Comparison of ENCODE assay signal across 8 mouse cellular contexts in genomic region chr2:83714783-83715182, GRCm38 (mm10). TPM values are rescaled to one million over a fixed set of nuclear protein-coding genes. Genes with fewer than 3 reads are reported as not detected.
DNase-seq lines count a peak whose midpoint lies in the region; ATAC-seq lines count a peak whose summit lies in the region.

No protein-coding gene starts in this region.

- H3K36me3 ChIP-seq in hindbrain, embryonic 10.5 days: no peaks in the 10 kb centered on the region
- H3K36me3 ChIP-seq in hindbrain, embryonic 13.5 days: no peaks in the 10 kb centered on the region
- no peaks in the 10 kb centered on the region for H3K36me3 ChIP-seq in limb, embryonic 13.5 days

- ATAC-seq in hindbrain, embryonic 13.5 days (ENCODE audit: low FRiP score): no peak
- peak; percentile 72 for ATAC-seq in granulocyte monocyte progenitor cell, adult 5-6 weeks (replicated peaks; ENCODE audit: poor library complexity, severe bottlenecking)
- peak; percentile 83; the same call in 1 of the 2 replicates for ATAC-seq in limb, embryonic 13.5 days (ENCODE audit: low FRiP score, low read depth)

- no peaks in the 10 kb centered on the region for H3K9me3 ChIP-seq in hindbrain, embryonic 10.5 days
- H3K9me3 ChIP-seq in hindbrain, embryonic 13.5 days: no peaks in the 10 kb centered on the region
- H3K9me3 ChIP-seq in limb, embryonic 13.5 days: no peaks in the 10 kb centered on the region

- no peaks in the 10 kb centered on the region; the same call in 1 of the 2 replicates for H3K4me1 ChIP-seq in hindbrain, embryonic 10.5 days (replicated peaks)
- H3K4me1 ChIP-seq in hindbrain, embryonic 13.5 days (replicated peaks): no peaks in the 10 kb centered on the region
- peaks cover 19% of the 10 kb centered on the region for H3K4me1 ChIP-seq in limb, embryonic 13.5 days

- H3K4me2 ChIP-seq in hindbrain, embryonic 13.5 days: no peak overlapping the region
- H3K4me2 ChIP-seq in limb, embryonic 13.5 days (replicated peaks): peak overlapping the region; percentile 38

- no peak overlapping the region for H3K9ac ChIP-seq in hindbrain, embryonic 13.5 days
- no peak overlapping the region for H3K9ac ChIP-seq in limb, embryonic 13.5 days

- H3K4me3 ChIP-seq in hindbrain, embryonic 10.5 days: no peak overlapping the region
- H3K4me3 ChIP-seq in hindbrain, embryonic 13.5 days: no peak overlapping the region
- no peak overlapping the region for H3K4me3 ChIP-seq in limb, embryonic 13.5 days

- WGBS in hindbrain, embryonic 10.5 days: 46% methylated on average over 6 of the region's 6 CpGs
- WGBS in hindbrain, embryonic 13.5 days: 15% methylated on average over 6 of the region's 6 CpGs
- WGBS in limb, embryonic 13.5 days: 2% methylated on average over 6 of the region's 6 CpGs

- no peaks in the 10 kb centered on the region for H3K27me3 ChIP-seq in hindbrain, embryonic 10.5 days (ENCODE audit: insufficient read depth, poor library complexity, severe bottlenecking)
- H3K27me3 ChIP-seq in hindbrain, embryonic 13.5 days: no peaks in the 10 kb centered on the region
- no peaks in the 10 kb centered on the region for H3K27me3 ChIP-seq in limb, embryonic 13.5 days

- no peak overlapping the region for H3K27ac ChIP-seq in hindbrain, embryonic 10.5 days
- no peak overlapping the region for H3K27ac ChIP-seq in hindbrain, embryonic 13.5 days
- no peak overlapping the region for H3K27ac ChIP-seq in limb, embryonic 13.5 days

- DNase-seq in hindbrain, embryonic 10.5 days (ENCODE audit: low spot score): peak; percentile 59
- peak; percentile 41 for DNase-seq in cerebellum, adult 9-11 months
- DNase-seq in kidney, adult 11 months: peak; percentile 84
- peak; percentile 55 for DNase-seq in ovary, postnatal 14 days (ENCODE audit: low spot score)
- DNase-seq in spleen, adult 12 weeks (ENCODE audit: low spot score): no peak

RNA-seq across cellular contexts. Expression of gene Itgav, which starts 9.4 kb away (rescaled TPM):
- polyA plus RNA-seq in hindbrain, embryonic 10.5 days (2016; fragmentation: Nextera tagmentation; extraction: Ambion mirVana): 31.8 and 32.4 TPM in 2 replicates
- polyA plus RNA-seq in hindbrain, embryonic 13.5 days (2015; fragmentation: Nextera tagmentation; extraction: Ambion mirVana): 20.1 and 27.2 TPM in 2 replicates
- 17.0 and 33.3 TPM in 2 replicates for total RNA-seq in granulocyte monocyte progenitor cell, adult 5-6 weeks (2014; fragmentation: Nextera tagmentation)
- total RNA-seq in granulocyte monocyte progenitor cell, adult 5-6 weeks (2017): 16.4 and 23.8 TPM in 2 replicates
- 70.1 and 70.2 TPM in 2 replicates for polyA plus RNA-seq in limb, embryonic 13.5 days (2015; fragmentation: Nextera tagmentation; extraction: Ambion mirVana)
